Mouse (Mus musculus) small intestine, adult 10 weeks (tissue): ENCODE data around the gene Haao. TPM values are rescaled to one million over a fixed set of nuclear protein-coding genes. Genes with fewer than 3 reads are reported as not detected.

Experiments used
- polyA plus RNA-seq: library from polyadenylated mRNA; stranded (reverse); fragments of 350-450 nt; fragmentation: Illumina TruSeq; extraction: RNeasy Lipid Tissue Mini Kit (QIAGEN cat#74804); gene quantifications from one replicate; pipeline ENCODE4 v1.2.3, GENCODE M21; 2014; ENCODE audit warnings: low replicate concordance

Gene Haao
- 0.33 TPM for polyA plus RNA-seq

DNA sequence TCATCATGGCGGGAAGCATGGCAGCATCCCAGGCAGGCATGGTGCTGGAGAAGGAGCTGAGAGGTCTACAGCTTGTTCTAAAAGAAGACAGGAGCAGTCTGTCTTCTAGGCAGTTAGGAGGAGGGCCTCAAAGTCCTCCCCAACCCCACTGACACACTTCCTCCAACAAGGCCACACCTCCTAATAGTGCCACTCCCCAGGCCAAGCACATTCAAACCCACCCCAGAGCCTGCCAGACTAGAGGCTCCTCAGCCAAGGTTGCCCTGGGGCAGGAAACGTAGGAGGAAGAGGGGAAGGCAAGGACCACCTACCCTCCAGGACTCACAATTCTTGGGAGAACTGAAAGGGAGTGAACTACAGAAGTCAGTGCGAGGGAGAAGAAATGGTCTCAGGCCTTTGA, at the start of gene Haao:
Gene Haao, minus strand, starts transcription at position 149 of the 400 bp plus-strand sequence.

Other genes starting within 250 kb of the Haao start
- gene Kcng3, start 216.1 kb downstream of the Haao start, polyA plus RNA-seq = 0.45 TPM
- gene Mta3, start 141.8 kb downstream of the Haao start, polyA plus RNA-seq = 12.8 TPM